Mouse (Mus musculus) hindbrain, embryonic 13.5 days (tissue): Measurements from ENCODE around the gene Cog2. TPM values are rescaled to one million over a fixed set of nuclear protein-coding genes. Genes with fewer than 3 reads are reported as not detected.

Experiments
- ATAC-seq: fragments of 200-750 bp; cut with Nextera tagmentation; 2 replicates; pipeline ENCODE4 v1.8.0; 2017; ENCODE audit warnings: moderate TSS enrichment; ENCODE audit not compliant: low FRiP score
- H3K27ac ChIP-seq: fragments of 300-500 bp; sonication (generic); 2 replicates; pipeline ENCODE4 v1.5.1; 2015; ENCODE audit warnings: inconsistent platforms, mild to moderate bottlenecking, moderate library complexity
- H3K27me3 ChIP-seq: fragments of 300-500 bp; sonication (generic); 2 replicates; pipeline ENCODE4 v1.6.1; 2015; ENCODE audit warnings: mild to moderate bottlenecking, inconsistent platforms
- H3K36me3 ChIP-seq: fragments of 300-500 bp; sonication (generic); 2 replicates; pipeline ENCODE4 v1.6.1; 2015; ENCODE audit warnings: mild to moderate bottlenecking, inconsistent platforms
- H3K4me1 ChIP-seq: fragments of 300-500 bp; sonication (generic); replicated peaks from 2 replicates; pipeline ENCODE4 v1.6.1; 2015; ENCODE audit warnings: inconsistent platforms
- H3K4me2 ChIP-seq: fragments of 300-500 bp; sonication (generic); 2 replicates; pipeline ENCODE4 v1.6.1; 2015; ENCODE audit warnings: inconsistent platforms, mild to moderate bottlenecking, moderate library complexity
- H3K4me3 ChIP-seq: fragments of 300-500 bp; sonication (generic); 2 replicates; pipeline ENCODE4 v1.5.1; 2015; ENCODE audit warnings: mild to moderate bottlenecking, inconsistent platforms
- H3K9ac ChIP-seq: fragments of 300-500 bp; sonication (generic); 2 replicates; pipeline ENCODE4 v1.6.1; 2015; ENCODE audit warnings: mild to moderate bottlenecking, inconsistent platforms
- H3K9me3 ChIP-seq: fragments of 300-500 bp; sonication (generic); 2 replicates; pipeline ENCODE4 v1.6.1; 2016; ENCODE audit warnings: inconsistent platforms
- WGBS: fragments of 180-500 bp; shearing (Covaris S2); methylation state at CpG from one replicate; pipeline ENCODE4 v1.1.7; 2015; 5-methylcytosine and 5-hydroxymethylcytosine counted together
- polyA plus RNA-seq: library from polyadenylated mRNA; unstranded; fragments of >200 nt; fragmentation: Nextera tagmentation; extraction: Ambion mirVana; gene quantifications from 2 replicates; pipeline ENCODE4 v1.2.1, GENCODE M21; 2015

Gene Cog2
- polyA plus RNA-seq = 35.2 and 35.8 TPM in 2 replicates

DNA sequence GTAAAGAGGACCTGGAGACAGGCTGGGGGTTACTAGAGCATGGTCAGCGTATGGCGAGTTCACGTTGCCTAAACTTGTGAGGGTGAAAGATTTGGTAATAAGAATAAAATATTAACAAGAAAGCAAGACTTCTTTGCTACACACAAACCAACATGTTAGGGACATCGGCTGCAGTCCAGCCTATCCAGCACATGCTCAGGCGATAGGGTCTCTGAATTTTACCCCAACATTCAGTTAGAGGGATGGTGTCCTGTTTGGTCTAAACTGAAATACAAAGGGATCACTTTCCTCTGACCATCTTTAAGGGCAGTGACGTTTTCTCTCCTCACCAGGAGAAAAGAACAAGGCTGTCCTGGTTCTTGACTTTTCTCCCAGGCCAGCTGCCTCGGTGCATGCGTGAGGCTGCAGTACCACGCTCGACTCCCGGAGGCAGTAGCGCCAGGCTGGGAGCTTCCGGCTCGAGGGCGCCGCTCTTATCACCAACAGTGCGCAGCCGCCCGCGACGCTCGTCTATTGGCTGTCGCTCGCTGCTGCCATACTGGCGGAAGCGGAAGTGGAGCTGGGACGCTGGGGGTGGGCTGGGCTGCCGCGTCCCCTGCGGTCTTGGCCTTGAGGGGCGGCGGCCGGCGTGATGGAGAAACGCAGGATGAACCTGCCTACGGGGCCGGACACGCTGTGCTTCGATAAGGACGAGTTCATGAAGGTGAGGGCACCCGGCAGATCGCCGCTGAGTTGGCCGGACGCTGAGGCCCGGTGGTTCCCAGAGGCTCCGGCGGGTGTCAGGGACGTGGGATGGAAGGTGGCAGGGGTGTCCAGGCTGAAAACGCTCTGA is at the start of gene Cog2:
Gene Cog2 (plus strand): TSS at position 519 of the 832 bp plus-strand sequence.
- Histone ChIP-seq H3K27me3 (peaks cover 18% of the 10 kb centered on the region), H3K4me3 (peak within 1 kb of the TSS; percentile 95), H3K4me1 (peaks cover 20% of the 10 kb centered on the region), H3K36me3 (peaks cover 5% of the 10 kb centered on the region), H3K4me2 (peak within 1 kb of the TSS; percentile 93), H3K9ac (peak within 1 kb of the TSS; percentile 90), H3K9me3 (no peaks in the 10 kb centered on the region), H3K27ac (no peak within 1 kb of the TSS)
- WGBS = 10% methylated on average over 50 of the region's 50 CpGs
- peak; percentile 98 for ATAC-seq

DNA sequence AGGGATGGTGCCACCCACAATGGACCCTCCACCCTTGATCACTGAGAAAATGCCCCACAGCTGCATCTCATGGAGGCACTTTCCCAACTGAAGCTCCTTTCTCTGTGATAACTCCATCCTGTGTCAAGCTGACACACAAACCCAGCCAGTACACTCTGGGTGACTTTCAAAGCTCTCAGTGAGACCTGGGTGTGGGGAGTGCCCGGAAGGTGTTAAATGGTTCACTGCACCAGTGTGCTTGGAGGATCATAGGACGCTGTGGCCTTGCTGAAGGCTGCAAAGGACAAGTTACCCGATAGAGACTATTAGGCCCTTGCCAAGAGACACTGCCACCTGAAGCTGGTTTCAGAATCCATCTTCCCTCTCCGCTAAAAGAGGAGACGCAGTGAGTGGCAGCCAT is 44.9 kb upstream of the Cog2 start:
- Histone ChIP-seq H3K4me3 (no peak overlapping the region), H3K9ac (no peak overlapping the region), H3K4me2 (no peak overlapping the region), H3K4me1 (peaks cover 10% of the 10 kb centered on the region; the same call in 1 of the 2 replicates), H3K27ac (no peak overlapping the region), H3K9me3 (no peaks in the 10 kb centered on the region), H3K27me3 (no peaks in the 10 kb centered on the region), H3K36me3 (no peaks in the 10 kb centered on the region)
- 80% methylated on average over 5 of the region's 5 CpGs for WGBS
- no peak for ATAC-seq

DNA sequence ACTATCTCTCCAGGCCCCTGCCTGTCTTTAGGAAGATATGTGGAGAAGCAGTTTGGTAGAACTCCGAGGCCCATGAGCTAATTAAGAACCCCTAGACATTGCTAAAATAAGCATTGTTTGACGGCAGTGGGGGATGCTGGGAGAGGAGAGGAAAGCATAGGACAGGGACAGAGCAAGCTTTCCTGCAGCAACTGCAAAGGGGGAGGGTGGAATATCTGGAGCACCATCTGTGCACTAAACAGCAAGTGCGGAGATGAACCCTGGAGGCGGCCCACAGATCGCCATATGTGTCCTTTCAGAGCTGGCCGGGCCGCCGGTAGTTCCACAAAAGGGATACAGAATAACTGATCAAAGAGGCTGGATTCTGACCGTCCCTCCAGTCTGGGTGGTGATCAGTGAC is 43.9 kb upstream of the Cog2 start:
- Histone ChIP-seq H3K9ac (no peak overlapping the region), H3K4me2 (no peak overlapping the region), H3K4me3 (no peak overlapping the region), H3K9me3 (no peaks in the 10 kb centered on the region), H3K27me3 (no peaks in the 10 kb centered on the region), H3K4me1 (peaks cover 10% of the 10 kb centered on the region; the same call in 1 of the 2 replicates), H3K36me3 (no peaks in the 10 kb centered on the region), H3K27ac (peak overlapping the region; percentile 64)
- ATAC-seq = no peak
- 34% methylated on average over 9 of the region's 9 CpGs for WGBS

DNA sequence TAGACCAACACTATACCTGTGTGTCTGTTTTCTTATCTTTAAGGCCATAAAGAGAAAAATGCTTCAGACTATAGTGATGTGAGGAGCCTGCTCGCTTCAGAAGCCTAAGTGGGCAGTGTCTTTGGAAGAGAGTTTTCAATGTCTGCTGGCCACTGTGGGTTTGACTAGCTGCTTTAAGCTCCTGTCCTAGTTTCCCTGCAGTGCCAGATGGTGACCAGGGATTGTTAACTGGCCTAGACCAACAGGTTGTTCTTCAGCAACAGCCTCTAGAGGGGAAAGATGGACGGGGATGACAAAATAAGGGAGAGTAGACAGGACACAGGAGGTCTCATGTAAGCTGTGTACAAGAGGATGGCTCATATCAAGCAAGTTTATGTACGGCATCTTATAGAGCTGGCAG is 41.3 kb upstream of the Cog2 start:
- no peak for ATAC-seq
- Histone ChIP-seq H3K4me2 (no peak overlapping the region), H3K27me3 (no peaks in the 10 kb centered on the region), H3K9ac (no peak overlapping the region), H3K4me3 (no peak overlapping the region), H3K4me1 (peaks cover 10% of the 10 kb centered on the region; the same call in 1 of the 2 replicates), H3K9me3 (no peaks in the 10 kb centered on the region), H3K36me3 (no peaks in the 10 kb centered on the region), H3K27ac (no peak overlapping the region)
- WGBS = 84% methylated on average over 3 of the region's 3 CpGs

DNA sequence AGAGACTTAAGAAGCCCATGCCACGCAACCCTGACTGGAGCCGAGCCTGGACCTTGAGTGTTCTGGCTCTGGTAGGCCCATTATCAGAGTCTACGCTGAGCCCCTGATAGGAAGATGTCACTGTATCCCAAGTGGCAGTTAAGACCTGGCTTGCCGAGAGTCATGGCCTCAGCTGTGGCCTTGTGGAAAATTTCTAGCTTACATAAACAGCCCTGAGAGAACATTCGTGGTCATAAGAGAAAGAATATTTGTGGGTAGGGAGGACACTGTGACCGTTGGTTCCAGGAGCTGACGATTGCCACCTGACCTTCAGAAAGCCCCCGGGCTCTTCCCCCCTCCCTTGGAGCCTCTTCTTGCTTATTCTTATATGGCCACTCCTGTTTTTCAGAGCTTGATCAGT is 40.2 kb upstream of the Cog2 start:
- peaks cover 10% of the 10 kb centered on the region; the same call in 1 of the 2 replicates for H3K4me1 ChIP-seq
- no peak overlapping the region for H3K9ac ChIP-seq
- 89% methylated on average over 8 of the region's 8 CpGs for WGBS
- no peak overlapping the region for H3K27ac ChIP-seq
- no peaks in the 10 kb centered on the region for H3K36me3 ChIP-seq
- no peak for ATAC-seq
- no peaks in the 10 kb centered on the region for H3K27me3 ChIP-seq
- no peak overlapping the region for H3K4me3 ChIP-seq
- H3K9me3 ChIP-seq = no peaks in the 10 kb centered on the region
- H3K4me2 ChIP-seq = no peak overlapping the region

DNA sequence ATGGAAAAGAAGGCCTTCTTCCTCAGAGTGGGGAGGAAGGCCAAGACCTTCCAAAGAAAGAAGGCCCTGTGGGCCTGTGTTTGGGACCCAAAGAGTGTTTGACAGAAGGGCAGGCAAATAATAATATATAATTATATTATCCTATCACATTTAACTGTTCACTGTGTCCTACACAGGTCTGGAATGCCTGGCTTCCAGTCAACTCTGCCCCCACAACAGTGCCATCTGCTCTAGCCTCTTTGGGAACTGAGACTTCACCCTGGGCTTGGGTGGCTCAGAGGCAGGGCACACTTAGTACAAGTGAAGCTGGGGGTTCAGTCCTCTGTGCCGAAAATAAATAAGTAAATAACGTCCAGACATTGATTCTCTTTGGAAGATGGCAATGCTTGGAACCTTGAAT is 37.8 kb upstream of the Cog2 start:
- no peaks in the 10 kb centered on the region for H3K9me3 ChIP-seq
- H3K4me2 ChIP-seq = no peak overlapping the region
- no peaks in the 10 kb centered on the region for H3K36me3 ChIP-seq
- no peaks in the 10 kb centered on the region for H3K27me3 ChIP-seq
- peaks cover 7% of the 10 kb centered on the region; the same call in 1 of the 2 replicates for H3K4me1 ChIP-seq
- H3K27ac ChIP-seq = no peak overlapping the region
- WGBS = 87% methylated on average over 2 of the region's 2 CpGs
- no peak overlapping the region for H3K9ac ChIP-seq
- H3K4me3 ChIP-seq = no peak overlapping the region
- ATAC-seq = no peak

DNA sequence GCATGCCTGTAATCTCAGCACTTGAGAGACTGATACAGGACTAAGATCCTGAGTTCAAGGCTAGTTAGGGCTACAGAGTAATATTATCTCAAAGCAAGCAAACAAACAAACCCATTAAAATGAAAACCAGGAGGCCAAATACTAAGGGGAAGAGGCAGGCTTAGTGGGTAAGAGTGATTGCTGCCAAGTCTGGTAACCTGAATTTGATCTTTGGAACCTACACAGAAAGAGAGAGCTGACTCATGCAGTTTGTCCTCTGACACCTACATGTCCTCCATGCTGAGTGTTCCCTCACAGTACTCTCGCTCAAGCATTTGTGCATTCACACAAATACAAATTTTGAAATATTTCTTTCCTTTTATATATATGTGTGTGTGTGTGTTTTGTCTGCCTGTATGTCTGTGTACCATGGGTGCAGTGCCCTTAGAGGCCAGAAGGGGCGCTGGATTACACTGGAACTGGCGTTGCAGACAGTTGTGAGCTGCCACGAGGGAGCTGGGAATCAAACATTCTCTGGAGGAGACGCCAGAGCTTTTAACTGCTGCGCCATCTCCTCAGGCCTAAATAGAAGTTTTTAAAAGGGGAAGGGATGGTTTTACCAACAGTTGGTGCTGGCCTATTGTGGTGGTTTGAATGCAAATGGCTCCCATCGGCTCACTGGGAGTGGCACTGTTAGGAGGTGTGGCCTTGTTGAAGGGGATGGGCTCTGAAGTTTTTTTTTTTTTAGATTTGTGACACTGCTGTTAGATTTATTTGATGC is 37.0 kb upstream of the Cog2 start:
- 72% methylated on average over 7 of the region's 7 CpGs for WGBS
- Histone ChIP-seq H3K27me3 (no peaks in the 10 kb centered on the region), H3K4me3 (no peak overlapping the region), H3K4me2 (no peak overlapping the region), H3K9me3 (no peaks in the 10 kb centered on the region), H3K27ac (no peak overlapping the region), H3K9ac (no peak overlapping the region), H3K36me3 (no peaks in the 10 kb centered on the region), H3K4me1 (peaks cover 7% of the 10 kb centered on the region; the same call in 1 of the 2 replicates)
- ATAC-seq = no peak

DNA sequence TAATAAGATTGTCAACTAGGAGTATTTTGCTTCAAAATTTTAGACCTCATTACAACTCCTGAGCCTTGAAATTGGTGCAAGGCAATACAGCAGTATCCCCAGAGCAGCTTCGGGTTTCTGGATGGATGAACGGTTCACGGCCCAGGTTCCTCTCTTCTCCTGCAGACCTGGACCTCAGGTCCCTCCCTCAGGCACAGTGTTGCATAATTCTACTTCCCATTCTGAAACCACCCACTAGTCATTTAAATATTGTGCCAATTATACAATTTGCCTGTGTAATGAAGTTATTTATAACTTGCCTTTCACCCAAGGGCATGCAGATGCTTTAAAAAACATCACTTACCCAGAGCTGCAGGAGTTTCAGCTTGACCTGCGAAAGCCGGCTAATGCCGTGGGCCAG is 31.3 kb upstream of the Cog2 start:
- H3K4me1 ChIP-seq = peaks cover 7% of the 10 kb centered on the region; the same call in 1 of the 2 replicates
- no peaks in the 10 kb centered on the region for H3K9me3 ChIP-seq
- no peak overlapping the region for H3K4me3 ChIP-seq
- 89% methylated on average over 6 of the region's 6 CpGs for WGBS
- ATAC-seq = no peak
- no peaks in the 10 kb centered on the region for H3K36me3 ChIP-seq
- no peak overlapping the region for H3K27ac ChIP-seq
- H3K27me3 ChIP-seq = no peaks in the 10 kb centered on the region
- H3K9ac ChIP-seq = no peak overlapping the region
- H3K4me2 ChIP-seq = no peak overlapping the region

DNA sequence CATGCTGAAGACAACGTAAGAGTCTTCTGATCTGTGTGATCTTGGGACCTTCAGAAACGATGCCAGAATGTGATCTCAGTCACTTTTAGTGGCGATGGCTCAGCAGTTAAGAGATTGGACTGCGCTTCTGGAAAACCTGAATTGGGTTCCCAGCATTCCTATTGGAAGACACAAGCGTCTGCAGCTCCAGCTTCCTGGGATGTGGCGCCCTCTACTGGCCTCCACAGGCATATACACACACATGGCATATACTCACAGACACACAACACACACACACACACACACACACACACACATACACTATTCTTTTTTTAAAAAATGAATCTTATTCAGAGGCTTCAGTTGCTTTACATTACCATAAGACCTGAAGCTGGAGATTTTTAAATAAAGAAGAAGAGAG is 30.8 kb upstream of the Cog2 start:
- H3K27me3 ChIP-seq = no peaks in the 10 kb centered on the region
- 88% methylated on average over 6 of the region's 6 CpGs for WGBS
- peaks cover 7% of the 10 kb centered on the region; the same call in 1 of the 2 replicates for H3K4me1 ChIP-seq
- H3K9me3 ChIP-seq = no peaks in the 10 kb centered on the region
- no peak overlapping the region for H3K4me3 ChIP-seq
- H3K9ac ChIP-seq = no peak overlapping the region
- no peak overlapping the region for H3K27ac ChIP-seq
- no peaks in the 10 kb centered on the region for H3K36me3 ChIP-seq
- no peak overlapping the region for H3K4me2 ChIP-seq
- ATAC-seq = no peak

DNA sequence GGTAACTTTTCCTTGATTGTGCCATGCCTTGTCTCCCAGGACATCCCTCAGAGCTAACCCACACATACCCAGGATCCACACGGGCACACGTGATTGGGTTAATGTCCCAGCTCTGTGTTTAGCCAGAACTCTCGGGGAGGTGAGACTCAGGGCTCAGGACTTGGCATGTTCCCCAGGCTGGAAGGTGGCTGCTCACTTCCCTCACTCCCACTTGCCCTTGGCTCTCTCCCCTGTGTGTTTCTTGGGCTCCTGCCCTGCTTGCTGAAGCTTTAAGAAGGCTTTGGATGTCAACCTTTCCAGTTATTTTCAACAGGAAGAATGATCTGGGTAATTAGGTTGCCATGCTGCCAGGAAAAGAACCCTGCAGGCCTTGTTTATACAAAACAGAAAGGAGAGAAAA is 26.2 kb upstream of the Cog2 start:
- Histone ChIP-seq H3K9me3 (no peaks in the 10 kb centered on the region), H3K36me3 (no peaks in the 10 kb centered on the region), H3K4me1 (0 out of 2 replicates have a peak, but pooled peaks cover 5% of the 10 kb centered on the region), H3K4me3 (no peak overlapping the region), H3K4me2 (no peak overlapping the region), H3K9ac (no peak overlapping the region), H3K27me3 (no peaks in the 10 kb centered on the region), H3K27ac (no peak overlapping the region)
- 83% methylated on average over 3 of the region's 3 CpGs for WGBS
- ATAC-seq = no peak

DNA sequence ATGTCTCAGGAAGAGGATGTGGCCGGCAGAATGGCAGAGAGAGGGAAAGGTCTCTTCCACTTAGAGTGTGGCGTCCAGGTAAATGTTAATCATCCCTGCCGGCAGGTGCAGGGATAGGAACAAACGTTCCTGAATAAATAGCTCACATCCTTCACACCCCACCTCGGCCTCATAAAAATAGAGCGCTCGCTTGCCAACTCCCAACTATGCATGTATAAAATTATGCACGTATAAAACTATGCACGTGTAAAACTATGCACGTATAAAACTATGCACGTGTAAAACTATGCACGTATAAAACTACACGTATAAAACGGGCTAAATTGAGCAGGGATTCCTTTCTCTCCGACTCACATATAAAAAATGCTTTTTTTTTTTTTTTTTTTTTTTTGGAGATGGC is 25.6 kb upstream of the Cog2 start:
- no peak for ATAC-seq
- Histone ChIP-seq H3K4me3 (no peak overlapping the region), H3K36me3 (no peaks in the 10 kb centered on the region), H3K9me3 (no peaks in the 10 kb centered on the region), H3K27ac (no peak overlapping the region), H3K27me3 (no peaks in the 10 kb centered on the region), H3K4me2 (no peak overlapping the region), H3K9ac (no peak overlapping the region), H3K4me1 (0 out of 2 replicates have a peak, but pooled peaks cover 5% of the 10 kb centered on the region)
- WGBS = 91% methylated on average over 15 of the region's 15 CpGs

DNA sequence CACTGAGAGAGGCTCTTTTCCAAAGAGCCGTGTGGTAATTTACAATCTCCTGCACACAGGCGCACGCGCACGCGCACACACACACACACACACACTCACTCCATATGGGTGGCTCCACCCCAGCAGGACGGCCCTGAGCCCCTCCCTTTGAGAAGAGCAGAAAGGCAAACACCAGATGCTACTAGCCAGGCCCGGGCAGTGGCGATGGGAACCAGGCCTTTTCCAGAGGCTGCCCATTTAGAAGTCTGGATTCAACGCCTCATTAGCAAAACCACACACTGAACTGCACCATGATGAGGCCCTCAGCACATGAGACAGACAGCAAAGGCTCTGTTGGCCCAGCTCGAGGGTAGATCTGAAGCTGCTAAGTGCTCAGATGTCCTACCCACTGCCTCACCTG is 24.9 kb upstream of the Cog2 start:
- no peak overlapping the region for H3K4me3 ChIP-seq
- no peaks in the 10 kb centered on the region for H3K9me3 ChIP-seq
- H3K27me3 ChIP-seq = no peaks in the 10 kb centered on the region
- H3K4me2 ChIP-seq = no peak overlapping the region
- WGBS = 77% methylated on average over 11 of the region's 11 CpGs
- no peak for ATAC-seq
- no peaks in the 10 kb centered on the region for H3K36me3 ChIP-seq
- H3K4me1 ChIP-seq = 0 out of 2 replicates have a peak, but pooled peaks cover 5% of the 10 kb centered on the region
- H3K27ac ChIP-seq = no peak overlapping the region
- H3K9ac ChIP-seq = no peak overlapping the region
